Mouse (Mus musculus) erythroblast, embryonic 14.5 days (primary cell): ENCODE data around the gene Cers5.

Source experiments
- GATA1 ChIP-seq: IDR thresholded peaks from 2 replicates; pipeline ENCODE4 v1.6.1; 2012; ENCODE audit warnings: low read length, inconsistent platforms, mixed read lengths
- TAL1 ChIP-seq: IDR thresholded peaks from 3 replicates; pipeline ENCODE4 v1.6.1; 2012; ENCODE audit warnings: low read length, inconsistent platforms, mixed read lengths

GRCm38 (mm10) chr15:99717386-99718334 is 55.0 kb downstream of the Cers5 start, which contains the start of gene Gpd1:
- no peak for TF ChIP-seq TAL1
- TF ChIP-seq GATA1, result no peak
